ENCODE assay signal across 10 mouse cellular contexts in the genomic region with DNA sequence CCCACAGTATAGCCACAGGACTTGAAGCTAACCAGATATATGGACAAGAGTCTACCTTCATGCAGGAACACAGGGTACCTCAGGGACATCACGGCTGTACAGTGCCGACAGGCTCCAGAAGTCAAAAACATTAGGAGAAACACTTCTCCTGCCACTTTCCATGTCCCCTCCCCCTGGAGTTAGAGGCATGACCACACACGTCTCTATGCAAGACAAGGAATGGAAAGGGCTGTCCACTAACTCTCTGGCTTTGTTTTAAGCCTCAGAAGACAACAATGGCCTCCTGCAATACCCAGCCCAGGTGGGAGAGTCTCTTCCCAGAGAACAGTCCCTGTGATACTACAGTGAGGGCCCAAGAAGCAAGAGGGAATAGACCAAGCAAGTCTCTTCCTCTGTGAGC.
DNase-seq lines count a peak whose midpoint lies in the region; ATAC-seq and TF ChIP-seq lines count a peak whose summit lies in the region.
"Had no signal": no experiment of that assay in that cellular context is flagged by ENCODE, and none has a peak within 500 bp of the region (broad histone marks: within the 10 kb centered on the region; RNA-seq: fewer than 3 reads in every experiment).

No protein-coding gene starts in this region.

- 57% methylated on average over 3 of the region's 3 CpGs for WGBS in lung, embryonic 15.5 days
- WGBS in hindbrain, embryonic 16.5 days, result 53% methylated on average over 3 of the region's 3 CpGs
- 53% methylated on average over 3 of the region's 3 CpGs for WGBS in stomach, embryonic 14.5 days
- WGBS in liver, postnatal 0 days (ENCODE audit: insufficient replicate concordance), result 71% methylated on average over 3 of the region's 3 CpGs

- no peak for ATAC-seq in lung, embryonic 15.5 days (ENCODE audit: borderline replicate concordance, extremely low read depth, low FRiP score, low TSS enrichment)
- no peak for ATAC-seq in hindbrain, embryonic 16.5 days
- ATAC-seq in stomach, embryonic 14.5 days (ENCODE audit: insufficient number of reproducible peaks, insufficient read depth, low FRiP score, low read depth), result no peak
- no peak for ATAC-seq in liver, postnatal 0 days

- H3K9ac ChIP-seq in lung, embryonic 15.5 days, result no peak overlapping the region
- no peak overlapping the region for H3K9ac ChIP-seq in hindbrain, embryonic 16.5 days (ENCODE audit: low read depth, low read length)
- no peak overlapping the region for H3K9ac ChIP-seq in stomach, embryonic 14.5 days (replicated peaks; ENCODE audit: low read depth, low read length)
- H3K9ac ChIP-seq in liver, postnatal 0 days (replicated peaks), result no peak overlapping the region
- H3K9ac ChIP-seq: stomach, embryonic 15.5 days had no signal

- no peaks in the 10 kb centered on the region for H3K9me3 ChIP-seq in lung, embryonic 15.5 days
- no peaks in the 10 kb centered on the region for H3K9me3 ChIP-seq in hindbrain, embryonic 16.5 days (ENCODE audit: control insufficient read depth, low read length)
- H3K9me3 ChIP-seq in stomach, embryonic 14.5 days (ENCODE audit: control insufficient read depth, low read depth, low read length), result no peaks in the 10 kb centered on the region
- no peaks in the 10 kb centered on the region for H3K9me3 ChIP-seq in liver, postnatal 0 days (ENCODE audit: low read length)
- H3K9me3 ChIP-seq: stomach, embryonic 15.5 days had no signal

- TF ChIP-seq CTCF in liver, postnatal 0 days (IDR thresholded peaks at IDR 0.05; ENCODE audit: low read depth), result no peak

- no peak overlapping the region; the same call in 1 of the 2 replicates for H3K4me2 ChIP-seq in lung, embryonic 15.5 days
- peak overlapping the region; percentile 88 for H3K4me2 ChIP-seq in hindbrain, embryonic 16.5 days (ENCODE audit: low read length)
- H3K4me2 ChIP-seq in stomach, embryonic 14.5 days (replicated peaks; ENCODE audit: low read depth, low read length), result peak overlapping the region; percentile 7; the same call in 1 of the 2 replicates
- H3K4me2 ChIP-seq in liver, postnatal 0 days (ENCODE audit: low read depth, low read length), result no peak overlapping the region

- no peaks in the 10 kb centered on the region for H3K36me3 ChIP-seq in lung, embryonic 15.5 days
- H3K36me3 ChIP-seq in hindbrain, embryonic 16.5 days (ENCODE audit: control insufficient read depth, insufficient read depth, low read length), result no peaks in the 10 kb centered on the region
- H3K36me3 ChIP-seq in stomach, embryonic 14.5 days (ENCODE audit: control insufficient read depth, insufficient read depth, low read length), result no peaks in the 10 kb centered on the region
- no peaks in the 10 kb centered on the region for H3K36me3 ChIP-seq in liver, postnatal 0 days (replicated peaks; ENCODE audit: insufficient read depth, low read length)
- H3K36me3 ChIP-seq: stomach, embryonic 15.5 days had no signal

- no peak for DNase-seq in lung, postnatal 36 days
- peak; percentile 53 to 63 for DNase-seq in kidney, postnatal 36 days
- DNase-seq in spleen, postnatal 36 days (ENCODE audit: low spot score in 2 of 2), result no peak
- DNase-seq in liver, postnatal 0 days, result no peak
- DNase-seq: cerebellum, adult 2 months; layer of hippocampus, adult 9-11 months had no signal

- 0 out of 2 replicates have a peak overlapping the region, but pooled peaks have one; percentile 10 for H3K27ac ChIP-seq in lung, embryonic 15.5 days
- H3K27ac ChIP-seq in hindbrain, embryonic 16.5 days (ENCODE audit: low read depth, low read length), result no peak overlapping the region
- peak overlapping the region; percentile 52; the same call in 1 of the 2 replicates for H3K27ac ChIP-seq in stomach, embryonic 14.5 days (ENCODE audit: low read length)
- no peak overlapping the region for H3K27ac ChIP-seq in liver, postnatal 0 days (ENCODE audit: low read depth)

- H3K4me1 ChIP-seq in lung, embryonic 15.5 days, result peaks cover 16% of the 10 kb centered on the region
- peaks cover 11% of the 10 kb centered on the region for H3K4me1 ChIP-seq in hindbrain, embryonic 16.5 days (ENCODE audit: control insufficient read depth, insufficient read depth, low read depth, low read length)
- 0 out of 2 replicates have a peak, but pooled peaks cover 2% of the 10 kb centered on the region for H3K4me1 ChIP-seq in stomach, embryonic 14.5 days (ENCODE audit: control insufficient read depth, insufficient read depth, low read length)
- H3K4me1 ChIP-seq in liver, postnatal 0 days (ENCODE audit: insufficient read depth), result 0 out of 2 replicates have a peak, but pooled peaks cover 2% of the 10 kb centered on the region

- no peak overlapping the region for H3K4me3 ChIP-seq in lung, embryonic 15.5 days
- peak overlapping the region; percentile 19 for H3K4me3 ChIP-seq in hindbrain, embryonic 16.5 days (ENCODE audit: low read length)
- no peak overlapping the region for H3K4me3 ChIP-seq in stomach, embryonic 14.5 days (ENCODE audit: low read depth, low read length)
- H3K4me3 ChIP-seq in liver, postnatal 0 days (ENCODE audit: low read depth, low read length), result no peak overlapping the region

- H3K27me3 ChIP-seq in lung, embryonic 15.5 days, result peaks cover 23% of the 10 kb centered on the region
- H3K27me3 ChIP-seq in hindbrain, embryonic 16.5 days (replicated peaks; ENCODE audit: control insufficient read depth, insufficient read depth, low read length), result no peaks in the 10 kb centered on the region
- no peaks in the 10 kb centered on the region for H3K27me3 ChIP-seq in stomach, embryonic 14.5 days (ENCODE audit: control insufficient read depth, insufficient read depth, low read length)
- peaks cover 2% of the 10 kb centered on the region; the same call in 1 of the 2 replicates for H3K27me3 ChIP-seq in liver, postnatal 0 days (ENCODE audit: insufficient read depth, low read length)
- H3K27me3 ChIP-seq: stomach, embryonic 15.5 days had no signal

- no peak for TF ChIP-seq EP300 in liver, postnatal 0 days (IDR thresholded peaks at IDR 0.05; ENCODE audit: low read depth)

Comparison
In these comparisons a context has a peak if more than half of its experiments do, and no peak if none do; other contexts are left out.
1. H3K27ac ChIP-seq: peak in lung, embryonic 15.5 days (single experiment) and stomach, embryonic 14.5 days (single experiment); none in hindbrain, embryonic 16.5 days (single experiment) and liver, postnatal 0 days (single experiment).
2. H3K4me2 ChIP-seq: peak in hindbrain, embryonic 16.5 days (single experiment) and stomach, embryonic 14.5 days (single experiment); none in lung, embryonic 15.5 days (single experiment) and liver, postnatal 0 days (single experiment).
3. DNase-seq: peak in kidney, postnatal 36 days (2 of 2); none in lung, postnatal 36 days (single experiment), spleen, postnatal 36 days (0 of 2) and liver, postnatal 0 days (single experiment).